Mouse (Mus musculus): ENCODE data around the gene Olfr584. TPM values are rescaled to one million over a fixed set of nuclear protein-coding genes. Genes with fewer than 3 reads are reported as not detected.

Olfr584 gene
- polyA plus RNA-seq (2012; rRNA removed) = not detected in 2 replicates

DNA sequence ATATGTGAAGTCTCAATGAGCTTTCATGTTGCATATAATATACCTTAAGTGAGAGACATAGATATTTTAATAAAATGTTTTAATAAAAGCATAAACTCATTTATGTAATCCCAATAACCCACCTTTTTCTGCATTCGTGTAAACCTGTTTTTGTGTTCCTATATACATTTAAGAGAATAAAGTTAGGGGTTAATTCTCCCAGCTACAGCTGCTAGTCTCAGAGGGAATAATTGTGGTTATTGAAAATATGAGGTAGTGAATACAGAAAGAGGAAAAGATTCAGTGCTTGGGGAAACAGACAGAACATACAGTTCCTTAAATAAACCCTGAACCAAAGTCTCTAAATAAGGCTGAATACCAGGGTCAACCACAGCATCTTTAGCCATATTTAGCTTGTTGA, at the start of gene Olfr584:
Gene Olfr584, plus strand, starts transcription at position 301 of the 400 bp plus-strand sequence.
- Histone ChIP-seq H3K4me1 (ENCODE audit: control insufficient read depth, insufficient read depth, low read length) (no peaks in the 10 kb centered on the region), H3K27ac (ENCODE audit: insufficient read depth, low read length) (no peak within 1 kb of the TSS), H3K4me3 (ENCODE audit: insufficient read depth, low read length) (no peak within 1 kb of the TSS)
- TF ChIP-seq CTCF (IDR thresholded peaks at IDR 0.05; ENCODE audit: extremely low read depth, insufficient read depth, low read length) = no peak
- TF ChIP-seq POLR2A (IDR thresholded peaks at IDR 0.05; ENCODE audit: extremely low read depth, insufficient read depth, low read length) = no peak

- no peak within 1 kb of the TSS for H3K4me3 ChIP-seq (ENCODE audit: insufficient read depth, low read length)
- H3K27ac ChIP-seq (ENCODE audit: insufficient read depth, low read length) = no peak within 1 kb of the TSS
- TF ChIP-seq CTCF (IDR thresholded peaks at IDR 0.05; ENCODE audit: extremely low read depth, insufficient read depth, low read length) = no peak
- TF ChIP-seq POLR2A (IDR thresholded peaks at IDR 0.05; ENCODE audit: extremely low read depth, insufficient read depth, low read length) = no peak
- H3K4me1 ChIP-seq (ENCODE audit: control insufficient read depth, insufficient read depth, low read length) = no peaks in the 10 kb centered on the region
Observed at GRCm38 (mm10) chr7:103037724-103038123, 44.0 kb upstream of the Olfr584 start, which contains the start of gene Olfr582. TSS of gene Olfr582 (plus strand) at chr7:103038024.

DNA sequence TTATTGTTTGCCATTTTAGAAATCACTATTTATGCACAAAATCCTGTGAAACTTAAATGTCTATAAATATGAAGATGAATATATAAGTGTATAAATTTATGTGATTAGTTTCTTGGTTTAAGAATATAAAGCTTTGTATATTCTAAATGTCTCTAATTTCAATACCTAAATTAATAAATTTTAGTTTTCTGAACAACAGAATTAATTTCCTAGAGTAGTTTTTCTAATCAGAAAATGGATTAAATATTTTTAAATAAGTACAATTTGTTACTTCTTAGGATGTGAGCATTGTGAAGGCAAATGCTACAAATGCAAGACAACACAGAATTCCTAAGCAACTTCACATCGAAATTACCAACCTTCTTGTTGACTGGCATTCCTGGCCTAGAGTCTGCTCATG, 30.7 kb upstream of the Olfr584 start, which contains the start of gene Olfr583:
Gene Olfr583, plus strand, starts transcription at position 301 of the 400 bp plus-strand sequence.
- Histone ChIP-seq H3K4me1 (ENCODE audit: control insufficient read depth, insufficient read depth, low read length) (no peaks in the 10 kb centered on the region), H3K27ac (ENCODE audit: insufficient read depth, low read length) (no peak within 1 kb of the TSS), H3K4me3 (ENCODE audit: insufficient read depth, low read length) (no peak within 1 kb of the TSS)
- no peak for TF ChIP-seq POLR2A (IDR thresholded peaks at IDR 0.05; ENCODE audit: extremely low read depth, insufficient read depth, low read length)
- no peak for TF ChIP-seq CTCF (IDR thresholded peaks at IDR 0.05; ENCODE audit: extremely low read depth, insufficient read depth, low read length)

GRCm38 (mm10) chr7:103097420-103097819, 15.7 kb downstream of the Olfr584 start, which contains the start of gene Olfr585:
TSS of gene Olfr585 (plus strand) at chr7:103097720.
- H3K27ac ChIP-seq (ENCODE audit: insufficient read depth, low read length) = no peak within 1 kb of the TSS
- TF ChIP-seq CTCF (IDR thresholded peaks at IDR 0.05; ENCODE audit: extremely low read depth, insufficient read depth, low read length) = no peak
- TF ChIP-seq POLR2A (IDR thresholded peaks at IDR 0.05; ENCODE audit: extremely low read depth, insufficient read depth, low read length) = no peak

DNA sequence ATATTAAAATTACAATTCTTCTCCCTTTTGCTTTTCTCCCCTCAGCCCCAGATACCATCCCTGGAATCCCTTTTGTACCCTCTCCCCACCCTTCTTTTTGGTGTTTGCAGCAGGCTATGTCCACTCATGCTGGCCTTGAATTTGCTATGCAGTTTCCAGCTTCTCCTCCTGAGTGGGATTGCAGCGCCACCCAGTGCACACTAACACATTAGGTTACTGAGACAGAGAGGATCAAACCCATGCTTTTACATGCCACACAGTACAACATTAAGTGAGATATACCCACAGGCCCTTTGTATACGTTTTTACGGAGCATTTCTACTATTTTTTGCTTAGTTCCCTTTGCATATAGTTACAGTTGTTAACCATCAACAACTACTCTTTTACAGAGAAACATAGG, 37.7 kb downstream of the Olfr584 start:
- Histone ChIP-seq H3K27ac (ENCODE audit: insufficient read depth, low read length) (no peak overlapping the region), H3K4me3 (ENCODE audit: insufficient read depth, low read length) (no peak overlapping the region), H3K4me1 (ENCODE audit: control insufficient read depth, insufficient read depth, low read length) (no peaks in the 10 kb centered on the region)
- TF ChIP-seq CTCF (IDR thresholded peaks at IDR 0.05; ENCODE audit: extremely low read depth, insufficient read depth, low read length) (peak; percentile 48), POLR2A (IDR thresholded peaks at IDR 0.05; ENCODE audit: extremely low read depth, insufficient read depth, low read length) (no peak)

More at GRCm38 (mm10) chr7:103097420-103097819, 15.7 kb downstream of the Olfr584 start, which contains the start of gene Olfr585:
- Histone ChIP-seq H3K4me1 (ENCODE audit: control insufficient read depth, insufficient read depth, low read length) (no peaks in the 10 kb centered on the region), H3K4me3 (ENCODE audit: insufficient read depth, low read length) (no peak within 1 kb of the TSS)

DNA sequence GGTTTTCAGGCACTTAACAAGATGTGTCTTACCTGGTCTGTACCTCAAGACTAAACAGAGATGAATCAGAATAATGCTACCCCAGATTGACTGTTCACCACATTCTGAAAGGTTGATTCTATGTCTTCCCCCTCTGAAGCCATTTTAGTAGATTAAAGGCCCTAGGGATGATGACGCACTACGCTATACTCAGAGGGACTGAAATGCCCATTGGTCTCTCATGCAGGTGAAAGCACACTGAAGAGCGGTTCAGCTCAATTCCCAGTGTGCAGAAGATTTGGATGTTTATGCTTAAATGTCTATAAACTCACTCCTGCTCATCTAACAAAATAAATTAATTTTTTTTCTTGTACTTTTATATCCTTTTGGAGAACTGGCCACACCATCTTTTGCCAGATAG, 43.9 kb downstream of the Olfr584 start, which contains the start of gene Olfr586:
Gene Olfr586, minus strand, starts transcription at position 101 of the 400 bp plus-strand sequence.
- Histone ChIP-seq H3K4me1 (ENCODE audit: control insufficient read depth, insufficient read depth, low read length) (no peaks in the 10 kb centered on the region), H3K27ac (ENCODE audit: insufficient read depth, low read length) (no peak within 1 kb of the TSS), H3K4me3 (ENCODE audit: insufficient read depth, low read length) (no peak within 1 kb of the TSS)
- TF ChIP-seq POLR2A (IDR thresholded peaks at IDR 0.05; ENCODE audit: extremely low read depth, insufficient read depth, low read length) (no peak), CTCF (IDR thresholded peaks at IDR 0.05; ENCODE audit: extremely low read depth, insufficient read depth, low read length) (no peak)

Other genes starting within 250 kb of the Olfr584 start
- gene Olfr566, start 223.1 kb upstream of the Olfr584 start, polyA plus RNA-seq (2012; rRNA removed) = not detected in 2 replicates
- gene Olfr568, start 204.8 kb upstream of the Olfr584 start, polyA plus RNA-seq (2012; rRNA removed) = not detected in 2 replicates
- not detected in 2 replicates for gene Olfr569, start 191.0 kb upstream of the Olfr584 start, polyA plus RNA-seq (2012; rRNA removed)
- not detected in 2 replicates for gene Olfr570, start 187.3 kb upstream of the Olfr584 start, polyA plus RNA-seq (2012; rRNA removed)
- not detected in 2 replicates for gene Olfr571, start 164.3 kb upstream of the Olfr584 start, polyA plus RNA-seq (2012; rRNA removed)
- not detected in 2 replicates for gene Olfr572, start 157.5 kb upstream of the Olfr584 start, polyA plus RNA-seq (2012; rRNA removed)
- not detected in 2 replicates for gene Olfr573-ps1, start 139.3 kb upstream of the Olfr584 start, polyA plus RNA-seq (2012; rRNA removed)
- not detected in 2 replicates for gene Olfr574, start 133.4 kb upstream of the Olfr584 start, polyA plus RNA-seq (2012; rRNA removed)
- not detected in 2 replicates for gene Olfr575, start 123.1 kb upstream of the Olfr584 start, polyA plus RNA-seq (2012; rRNA removed)
- not detected in 2 replicates for gene Olfr576, start 119.2 kb upstream of the Olfr584 start, polyA plus RNA-seq (2012; rRNA removed)
- not detected in 2 replicates for gene Olfr577, start 105.9 kb upstream of the Olfr584 start, polyA plus RNA-seq (2012; rRNA removed)
- gene Olfr578, start 92.6 kb upstream of the Olfr584 start, polyA plus RNA-seq (2012; rRNA removed) = not detected in 2 replicates
- gene Olfr582, start 43.9 kb upstream of the Olfr584 start, polyA plus RNA-seq (2012; rRNA removed) = not detected in 2 replicates
- gene Olfr583, start 30.6 kb upstream of the Olfr584 start, polyA plus RNA-seq (2012; rRNA removed) = not detected in 2 replicates
- not detected in 2 replicates for gene Olfr585, start 15.8 kb downstream of the Olfr584 start, polyA plus RNA-seq (2012; rRNA removed)
- gene Olfr586, start 43.8 kb downstream of the Olfr584 start, polyA plus RNA-seq (2012; rRNA removed) = not detected in 2 replicates
- not detected in 2 replicates for gene Olfr588-ps1, start 59.0 kb downstream of the Olfr584 start, polyA plus RNA-seq (2012; rRNA removed)
- gene Olfr589, start 74.5 kb downstream of the Olfr584 start, polyA plus RNA-seq (2012; rRNA removed) = not detected in 2 replicates
- not detected in 2 replicates for gene Olfr591, start 96.5 kb downstream of the Olfr584 start, polyA plus RNA-seq (2012; rRNA removed)
- not detected in 2 replicates for gene Olfr592, start 102.9 kb downstream of the Olfr584 start, polyA plus RNA-seq (2012; rRNA removed)
- not detected in 2 replicates for gene Olfr593, start 130.0 kb downstream of the Olfr584 start, polyA plus RNA-seq (2012; rRNA removed)
- gene Olfr594, start 135.1 kb downstream of the Olfr584 start, polyA plus RNA-seq (2012; rRNA removed) = not detected in 2 replicates
- not detected in 2 replicates for gene Usp17ld, start 170.6 kb downstream of the Olfr584 start, polyA plus RNA-seq (2012; rRNA removed)
- not detected in 2 replicates for gene Olfr596, start 223.8 kb downstream of the Olfr584 start, polyA plus RNA-seq (2012; rRNA removed)
- not detected in 2 replicates for gene Olfr597, start 234.4 kb downstream of the Olfr584 start, polyA plus RNA-seq (2012; rRNA removed)
- gene Olfr598, start 241.7 kb downstream of the Olfr584 start, polyA plus RNA-seq (2012; rRNA removed) = not detected in 2 replicates

All from cortical plate, adult 2 months (tissue).